ENCODE assay signal across 9 mouse cellular contexts in genomic region chr7:90030486-90031250, GRCm38 (mm10). TPM values are rescaled to one million over a fixed set of nuclear protein-coding genes. Genes with fewer than 3 reads are reported as not detected.
DNase-seq lines count a peak whose midpoint lies in the region; ATAC-seq and TF ChIP-seq lines count a peak whose summit lies in the region.
"Had no signal": no experiment of that assay in that cellular context is flagged by ENCODE, and none has a peak within 500 bp of the region (broad histone marks: within the 10 kb centered on the region; RNA-seq: fewer than 3 reads in every experiment).

No protein-coding gene starts in this region.

- H3K4me2 ChIP-seq in heart, embryonic 15.5 days: peak overlapping the region; percentile 50
- no peak overlapping the region for H3K4me2 ChIP-seq in lung, embryonic 16.5 days (ENCODE audit: low read depth, low read length)

- H3K27ac ChIP-seq in gastrocnemius, adult 2 months: peak overlapping the region; percentile 95
- peak overlapping the region; percentile 75 for H3K27ac ChIP-seq in heart, embryonic 15.5 days
- H3K27ac ChIP-seq in lung, embryonic 16.5 days (ENCODE audit: low read length): peak overlapping the region; percentile 82

- peak overlapping the region; percentile 60 for H3K4me3 ChIP-seq in gastrocnemius, adult 2 months
- H3K4me3 ChIP-seq in heart, embryonic 15.5 days: no peak overlapping the region
- H3K4me3 ChIP-seq in lung, embryonic 16.5 days (ENCODE audit: low read length): no peak overlapping the region

- no peak for ATAC-seq in heart, embryonic 15.5 days (replicated peaks; ENCODE audit: insufficient number of reproducible peaks, insufficient read depth, low FRiP score, low read depth)
- peak; percentile 34; the same call in 1 of the 2 replicates for ATAC-seq in lung, embryonic 16.5 days (ENCODE audit: low read depth)

- TF ChIP-seq CTCF in gastrocnemius, adult 2 months (IDR thresholded peaks at IDR 0.05): no peak

- intact Hi-C loops in gastrocnemius, adult 2 months (cut with DNase I): loop anchor here (1.0 kb wide), 1 partner anchor 100 kb away; the partner anchor contains the start of gene Picalm
- intact Hi-C loops in gastrocnemius, postnatal 14 days (cut with DNase I; ENCODE audit: low total_unique reads): no loop called here

- DNase-seq in gastrocnemius, adult 2 months: no peak
- no peak for DNase-seq in gastrocnemius, postnatal 14 days
- peak; percentile 60 for DNase-seq in Muller cell, postnatal 12 days (ENCODE audit: inconsistent ontology term)
- DNase-seq in layer of hippocampus, postnatal 25 days (ENCODE audit: extremely low spot score in 1 of 2, low spot score in 1 of 2): no peak
- DNase-seq in ovary, postnatal 10 days (ENCODE audit: low spot score): no peak
- no peak for DNase-seq in T-cell, adult 2 months (ENCODE audit: low spot score)

- H3K4me1 ChIP-seq in heart, embryonic 15.5 days (replicated peaks): peaks cover 28% of the 10 kb centered on the region
- H3K4me1 ChIP-seq in lung, embryonic 16.5 days (replicated peaks; ENCODE audit: control insufficient read depth, insufficient read depth, low read length): peaks cover 36% of the 10 kb centered on the region

- no peaks in the 10 kb centered on the region for H3K27me3 ChIP-seq in heart, embryonic 15.5 days
- H3K27me3 ChIP-seq in lung, embryonic 16.5 days (ENCODE audit: control insufficient read depth, insufficient read depth, low read depth, low read length): no peaks in the 10 kb centered on the region
- H3K27me3 ChIP-seq: CH12.LX had no signal

- no peaks in the 10 kb centered on the region for H3K9me3 ChIP-seq in heart, embryonic 15.5 days (replicated peaks)
- no peaks in the 10 kb centered on the region for H3K9me3 ChIP-seq in lung, embryonic 16.5 days (ENCODE audit: control insufficient read depth, low read length)

- WGBS in heart, embryonic 15.5 days: 59% methylated on average over 6 of the region's 6 CpGs
- WGBS in lung, embryonic 16.5 days: 62% methylated on average over 6 of the region's 6 CpGs

- H3K9ac ChIP-seq in heart, embryonic 15.5 days: no peak overlapping the region
- H3K9ac ChIP-seq in lung, embryonic 16.5 days (ENCODE audit: low read length): no peak overlapping the region

- no peaks in the 10 kb centered on the region for H3K36me3 ChIP-seq in heart, embryonic 15.5 days
- H3K36me3 ChIP-seq in lung, embryonic 16.5 days (ENCODE audit: control insufficient read depth, insufficient read depth, low read length): no peaks in the 10 kb centered on the region

RNA-seq across cellular contexts. Expression of gene Eed, which starts 49.9 kb away (rescaled TPM):
- total RNA-seq in gastrocnemius, adult 2 months (2021): 10 to 100 TPM; 37.9 to 39.3 TPM
- 10 to 100 TPM; 19.1 to 26.6 TPM for total RNA-seq in gastrocnemius, postnatal 14 days (2021)
- 41.4 and 44.6 TPM in 2 replicates for polyA plus RNA-seq in heart, embryonic 15.5 days (2015; fragmentation: Nextera tagmentation; extraction: Ambion mirVana)
- 65.7 and 67.2 TPM in 2 replicates for polyA plus RNA-seq in lung, embryonic 16.5 days (2015; fragmentation: Nextera tagmentation; extraction: Ambion mirVana)
- 10 to 100 TPM; 33.6 to 40.3 TPM for total RNA-seq in layer of hippocampus, postnatal 25 days (2021)
